Mouse (Mus musculus) lung, postnatal 14 days (tissue): ENCODE results near the gene Dusp7.

Experiments used
- DNase-seq: peaks from one replicate; pipeline ENCODE4 v3.0.0; 2021

Dusp7 gene

GRCm38 (mm10) chr9:106368112-106368717 is at the start of gene Dusp7:
Gene Dusp7, plus strand, starts transcription at chr9:106368632.
- DNase-seq: peak; percentile 88

- DNase-seq: no peak
Measured at GRCm38 (mm10) chr9:106319095-106319494, 49.3 kb upstream of the Dusp7 start.

- DNase-seq: no peak
Measured at GRCm38 (mm10) chr9:106322497-106322896, 45.9 kb upstream of the Dusp7 start.

GRCm38 (mm10) chr9:106326241-106326640 is 42.2 kb upstream of the Dusp7 start:
- DNase-seq: peak; percentile 71

GRCm38 (mm10) chr9:106327125-106327809 is 41.2 kb upstream of the Dusp7 start:
- no peak for DNase-seq

GRCm38 (mm10) chr9:106328068-106328610 is 40.3 kb upstream of the Dusp7 start:
- peak; percentile 56 for DNase-seq

- DNase-seq: no peak
Measured at GRCm38 (mm10) chr9:106328772-106329511, 39.5 kb upstream of the Dusp7 start.

GRCm38 (mm10) chr9:106332746-106333145 is 35.7 kb upstream of the Dusp7 start:
- DNase-seq: no peak

GRCm38 (mm10) chr9:106337620-106338019 is 30.8 kb upstream of the Dusp7 start:
- DNase-seq: no peak

GRCm38 (mm10) chr9:106338462-106339172 is 29.8 kb upstream of the Dusp7 start:
- DNase-seq: no peak

- no peak for DNase-seq
Measured at GRCm38 (mm10) chr9:106339173-106339558, 29.3 kb upstream of the Dusp7 start.

GRCm38 (mm10) chr9:106339730-106340129 is 28.7 kb upstream of the Dusp7 start:
- DNase-seq: no peak

- DNase-seq: no peak
Measured at GRCm38 (mm10) chr9:106340501-106341312, 27.7 kb upstream of the Dusp7 start.

GRCm38 (mm10) chr9:106341313-106341686 is 27.1 kb upstream of the Dusp7 start:
- DNase-seq: no peak

- DNase-seq: no peak
Measured at GRCm38 (mm10) chr9:106342573-106342972, 25.9 kb upstream of the Dusp7 start.

GRCm38 (mm10) chr9:106345167-106345566 is 23.3 kb upstream of the Dusp7 start:
- peak; percentile 68 for DNase-seq

GRCm38 (mm10) chr9:106345630-106346029 is 22.8 kb upstream of the Dusp7 start:
- DNase-seq: no peak

- DNase-seq: no peak
Measured at GRCm38 (mm10) chr9:106348281-106348680, 20.2 kb upstream of the Dusp7 start.

GRCm38 (mm10) chr9:106349075-106349474 is 19.4 kb upstream of the Dusp7 start:
- peak; percentile 71 for DNase-seq

- no peak for DNase-seq
Measured at GRCm38 (mm10) chr9:106351178-106351577, 17.3 kb upstream of the Dusp7 start.

GRCm38 (mm10) chr9:106353779-106354178 is 14.7 kb upstream of the Dusp7 start:
- peak; percentile 30 for DNase-seq

GRCm38 (mm10) chr9:106354810-106355209 is 13.6 kb upstream of the Dusp7 start:
- no peak for DNase-seq
